Mouse (Mus musculus) intestine, embryonic 15.5 days (tissue): ENCODE results near the gene Tldc2. TPM values are rescaled to one million over a fixed set of nuclear protein-coding genes. Genes with fewer than 3 reads are reported as not detected.

Experiments used
- ATAC-seq: fragments of 200-750 bp; cut with Nextera tagmentation; 2 replicates; pipeline ENCODE4 v1.8.0; 2017; ENCODE audit warnings: moderate TSS enrichment, moderate library complexity
- H3K27ac ChIP-seq: fragments of 300-500 bp; sonication (generic); 2 replicates; pipeline ENCODE4 v1.5.1; 2015; ENCODE audit warnings: mild to moderate bottlenecking, inconsistent platforms
- H3K27me3 ChIP-seq: fragments of 300-500 bp; sonication (generic); replicated peaks from 2 replicates; pipeline ENCODE4 v1.6.1; 2015; ENCODE audit warnings: inconsistent platforms
- H3K36me3 ChIP-seq: fragments of 300-500 bp; sonication (generic); 2 replicates; pipeline ENCODE4 v1.6.1; 2015; ENCODE audit warnings: inconsistent platforms
- H3K4me1 ChIP-seq: fragments of 300-500 bp; sonication (generic); replicated peaks from 2 replicates; pipeline ENCODE4 v1.6.1; 2015; ENCODE audit warnings: inconsistent platforms
- H3K4me2 ChIP-seq: fragments of 300-500 bp; sonication (generic); replicated peaks from 2 replicates; pipeline ENCODE4 v1.6.1; 2015; ENCODE audit warnings: mild to moderate bottlenecking, inconsistent platforms
- H3K4me3 ChIP-seq: fragments of 300-500 bp; sonication (generic); replicated peaks from 2 replicates; pipeline ENCODE4 v1.5.1; 2015; ENCODE audit warnings: inconsistent platforms
- H3K9ac ChIP-seq: fragments of 300-500 bp; sonication (generic); 2 replicates; pipeline ENCODE4 v1.6.1; 2015; ENCODE audit warnings: inconsistent platforms
- H3K9me3 ChIP-seq: fragments of 300-500 bp; sonication (generic); 2 replicates; pipeline ENCODE4 v1.6.1; 2016; ENCODE audit warnings: inconsistent platforms
- WGBS: fragments of 180-500 bp; shearing (Covaris S2); methylation state at CpG from one replicate; pipeline ENCODE4 v1.1.7; 2015; 5-methylcytosine and 5-hydroxymethylcytosine counted together
- polyA plus RNA-seq: library from polyadenylated mRNA; unstranded; fragments of >200 nt; fragmentation: Nextera tagmentation; extraction: Ambion mirVana; gene quantifications from 2 replicates; pipeline ENCODE4 v1.2.1, GENCODE M21; 2015

Tldc2 gene
- polyA plus RNA-seq, 1 experiment from 2014 or later: not detected

DNA sequence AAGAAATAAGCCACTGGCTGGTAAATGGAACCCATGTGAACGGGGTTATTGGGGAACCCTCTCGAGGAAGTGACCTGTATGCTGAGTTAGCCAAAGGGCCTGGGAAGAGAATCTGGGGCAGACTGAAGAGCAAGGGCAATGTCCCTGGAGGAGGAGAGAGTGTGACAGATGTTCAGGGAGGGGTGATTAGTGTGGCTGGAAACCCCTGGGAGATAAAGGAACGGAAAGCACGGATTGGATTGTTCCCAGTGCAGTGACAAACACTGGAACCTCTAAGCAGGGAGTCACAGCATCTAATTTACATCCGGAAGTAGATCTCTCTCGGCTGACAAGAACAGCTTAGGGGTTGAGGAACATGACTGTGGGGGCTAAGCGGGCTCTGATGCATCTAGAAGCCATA lies 4.9 kb upstream of the Tldc2 start:
- WGBS: 36% methylated on average over 7 of the region's 7 CpGs

DNA sequence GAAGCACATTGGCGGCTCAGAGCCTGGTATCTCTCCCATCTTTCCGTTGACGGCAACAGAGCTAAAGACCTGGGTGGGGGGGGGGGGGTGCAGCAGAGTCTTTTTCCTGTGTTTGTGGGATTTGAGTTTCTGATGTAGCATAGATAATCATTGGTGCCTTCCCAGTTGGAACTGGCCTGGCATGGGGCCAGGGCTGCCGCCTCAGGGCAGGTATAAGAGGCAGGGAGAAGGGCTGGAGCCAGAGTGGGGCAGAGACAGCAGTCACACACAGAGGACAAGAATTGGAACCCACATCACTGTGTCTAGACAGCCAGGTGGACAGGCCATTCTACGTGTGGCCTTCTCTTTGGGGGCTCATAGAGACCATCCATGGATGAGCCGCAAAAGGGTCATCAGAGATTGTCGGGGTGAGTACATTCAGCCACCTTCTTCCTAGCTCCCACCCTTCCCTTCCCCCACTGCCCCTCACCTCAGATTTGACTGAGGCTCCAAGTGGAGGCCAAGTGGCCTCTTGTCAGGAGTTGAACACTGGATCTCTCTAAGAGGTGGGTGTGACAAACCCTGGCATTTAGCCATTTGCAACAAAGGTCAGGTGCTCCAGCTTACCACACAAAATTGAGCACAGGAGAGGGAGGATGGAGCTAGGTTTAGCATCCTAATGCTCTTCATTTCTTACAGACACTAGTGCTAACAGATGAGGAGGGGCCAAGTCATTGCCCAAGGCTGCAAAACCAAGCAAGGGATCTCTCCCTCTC lies 1.8 kb upstream of the Tldc2 start:
- ATAC-seq: no peak
- no peak overlapping the region for H3K4me2 ChIP-seq
- H3K4me1 ChIP-seq: no peaks in the 10 kb centered on the region
- no peaks in the 10 kb centered on the region for H3K27me3 ChIP-seq
- H3K27ac ChIP-seq: no peak overlapping the region
- no peak overlapping the region for H3K4me3 ChIP-seq
- no peaks in the 10 kb centered on the region for H3K9me3 ChIP-seq
- no peaks in the 10 kb centered on the region for H3K36me3 ChIP-seq
- 88% methylated on average over 7 of the region's 7 CpGs for WGBS
- H3K9ac ChIP-seq: no peak overlapping the region

More for the DNA sequence above, 4.9 kb upstream of the Tldc2 start:
- Histone ChIP-seq H3K27ac (no peak overlapping the region), H3K27me3 (no peaks in the 10 kb centered on the region), H3K36me3 (no peaks in the 10 kb centered on the region), H3K4me2 (no peak overlapping the region), H3K4me3 (no peak overlapping the region), H3K9ac (no peak overlapping the region), H3K9me3 (no peaks in the 10 kb centered on the region), H3K4me1 (peaks cover 11% of the 10 kb centered on the region)
- ATAC-seq: no peak

- no peak overlapping the region for H3K27ac ChIP-seq
- 0 out of 2 replicates have a peak, but pooled peaks cover 4% of the 10 kb centered on the region for H3K4me1 ChIP-seq
- WGBS: 76% methylated on average over 14 of the region's 14 CpGs
Observed at GRCm38 (mm10) chr2:157087536-157088317, 872 bp downstream of the Tldc2 start.

DNA sequence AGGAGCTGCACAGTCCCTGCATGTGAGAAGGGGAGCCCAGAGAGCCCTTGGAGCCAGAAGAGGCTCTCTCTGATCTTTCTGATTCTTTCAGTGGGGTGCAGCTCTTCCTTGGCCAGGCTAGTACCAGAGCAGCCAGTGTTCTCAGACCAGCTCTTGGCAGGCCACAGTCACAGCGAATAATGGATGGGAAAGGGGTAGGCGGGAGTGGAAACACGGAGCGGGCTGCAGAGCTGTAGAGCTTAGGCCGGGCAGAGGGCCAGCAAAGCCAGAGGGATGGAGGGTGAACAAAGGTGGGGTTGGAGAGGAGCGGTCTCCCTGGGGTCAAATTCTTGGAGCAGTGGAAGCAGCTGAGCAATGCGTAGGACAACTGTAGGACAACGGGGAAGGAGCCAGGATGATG lies 5.2 kb downstream of the Tldc2 start:
- no peaks in the 10 kb centered on the region for H3K27me3 ChIP-seq
- 42% methylated on average over 8 of the region's 8 CpGs for WGBS

More at GRCm38 (mm10) chr2:157087536-157088317, 872 bp downstream of the Tldc2 start:
- Histone ChIP-seq H3K27me3 (no peaks in the 10 kb centered on the region), H3K4me2 (no peak overlapping the region), H3K4me3 (no peak overlapping the region), H3K36me3 (no peaks in the 10 kb centered on the region), H3K9me3 (no peaks in the 10 kb centered on the region), H3K9ac (no peak overlapping the region)
- no peak for ATAC-seq

GRCm38 (mm10) chr2:157095005-157095755 lies 8.3 kb downstream of the Tldc2 start:
- Histone ChIP-seq H3K4me2 (no peak overlapping the region), H3K4me1 (0 out of 2 replicates have a peak, but pooled peaks cover 4% of the 10 kb centered on the region), H3K4me3 (no peak overlapping the region), H3K27me3 (no peaks in the 10 kb centered on the region), H3K9ac (no peak overlapping the region), H3K9me3 (no peaks in the 10 kb centered on the region), H3K27ac (no peak overlapping the region), H3K36me3 (no peaks in the 10 kb centered on the region; the same call in 1 of the 2 replicates)
- WGBS: 69% methylated on average over 9 of the region's 9 CpGs
- peak; percentile 69; the same call in 1 of the 2 replicates for ATAC-seq

More for the DNA sequence above, 5.2 kb downstream of the Tldc2 start:
- Histone ChIP-seq H3K4me3 (no peak overlapping the region), H3K4me1 (0 out of 2 replicates have a peak, but pooled peaks cover 4% of the 10 kb centered on the region), H3K9ac (no peak overlapping the region), H3K9me3 (no peaks in the 10 kb centered on the region), H3K36me3 (no peaks in the 10 kb centered on the region), H3K4me2 (no peak overlapping the region), H3K27ac (no peak overlapping the region)
- ATAC-seq: 0 out of 2 replicates have a peak, but pooled peaks have one; percentile 35

- no peaks in the 10 kb centered on the region for H3K4me1 ChIP-seq
- H3K9me3 ChIP-seq: no peaks in the 10 kb centered on the region
- no peak overlapping the region for H3K27ac ChIP-seq
- no peak for ATAC-seq
- no peaks in the 10 kb centered on the region for H3K27me3 ChIP-seq
- H3K4me3 ChIP-seq: no peak overlapping the region
- 77% methylated on average over 12 of the region's 12 CpGs for WGBS
- H3K9ac ChIP-seq: no peak overlapping the region
- peaks cover 8% of the 10 kb centered on the region; the same call in 1 of the 2 replicates for H3K36me3 ChIP-seq
- H3K4me2 ChIP-seq: no peak overlapping the region
Observed at GRCm38 (mm10) chr2:157099532-157100318, 12.9 kb downstream of the Tldc2 start.

- Histone ChIP-seq H3K4me1 (no peaks in the 10 kb centered on the region), H3K27me3 (no peaks in the 10 kb centered on the region), H3K36me3 (peaks cover 10% of the 10 kb centered on the region; the same call in 1 of the 2 replicates), H3K9me3 (no peaks in the 10 kb centered on the region), H3K4me2 (no peak overlapping the region), H3K4me3 (no peak overlapping the region), H3K27ac (no peak overlapping the region), H3K9ac (no peak overlapping the region)
- WGBS: 87% methylated on average over 12 of the region's 12 CpGs
- ATAC-seq: no peak
Observed at GRCm38 (mm10) chr2:157100319-157100605, 13.4 kb downstream of the Tldc2 start.

- peaks cover 10% of the 10 kb centered on the region; the same call in 1 of the 2 replicates for H3K36me3 ChIP-seq
- no peaks in the 10 kb centered on the region for H3K4me1 ChIP-seq
- no peaks in the 10 kb centered on the region for H3K27me3 ChIP-seq
- H3K4me3 ChIP-seq: no peak overlapping the region
- no peak overlapping the region for H3K4me2 ChIP-seq
- no peak for ATAC-seq
- no peak overlapping the region for H3K27ac ChIP-seq
- no peak overlapping the region for H3K9ac ChIP-seq
- WGBS: 97% methylated on average over 9 of the region's 9 CpGs
- H3K9me3 ChIP-seq: no peaks in the 10 kb centered on the region
Observed at GRCm38 (mm10) chr2:157101650-157102049, 14.8 kb downstream of the Tldc2 start.

DNA sequence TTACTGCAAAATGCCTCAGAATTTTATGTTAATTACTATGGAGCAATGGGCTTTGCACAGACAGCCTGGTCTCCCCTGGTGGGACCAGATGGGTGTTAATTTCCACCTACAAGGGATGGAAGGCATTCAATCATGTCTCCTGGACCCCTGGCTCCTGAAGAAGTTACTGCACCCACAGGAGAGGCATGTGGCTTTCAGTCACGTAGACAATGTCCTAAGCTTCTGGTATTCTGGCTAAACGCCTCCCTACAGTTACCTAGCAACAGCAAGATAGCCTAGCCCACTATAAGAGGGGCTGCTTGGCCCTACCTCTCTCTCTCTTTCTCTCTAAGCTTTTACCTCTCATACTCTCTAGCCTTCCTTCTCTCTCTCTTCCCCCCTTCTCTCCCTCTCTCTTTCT lies 15.4 kb downstream of the Tldc2 start:
- no peak for ATAC-seq
- Histone ChIP-seq H3K27me3 (no peaks in the 10 kb centered on the region), H3K4me2 (no peak overlapping the region), H3K4me3 (no peak overlapping the region), H3K36me3 (peaks cover 10% of the 10 kb centered on the region; the same call in 1 of the 2 replicates), H3K9ac (no peak overlapping the region), H3K9me3 (no peaks in the 10 kb centered on the region), H3K4me1 (no peaks in the 10 kb centered on the region), H3K27ac (no peak overlapping the region)
- 75% methylated on average over 2 of the region's 2 CpGs for WGBS

DNA sequence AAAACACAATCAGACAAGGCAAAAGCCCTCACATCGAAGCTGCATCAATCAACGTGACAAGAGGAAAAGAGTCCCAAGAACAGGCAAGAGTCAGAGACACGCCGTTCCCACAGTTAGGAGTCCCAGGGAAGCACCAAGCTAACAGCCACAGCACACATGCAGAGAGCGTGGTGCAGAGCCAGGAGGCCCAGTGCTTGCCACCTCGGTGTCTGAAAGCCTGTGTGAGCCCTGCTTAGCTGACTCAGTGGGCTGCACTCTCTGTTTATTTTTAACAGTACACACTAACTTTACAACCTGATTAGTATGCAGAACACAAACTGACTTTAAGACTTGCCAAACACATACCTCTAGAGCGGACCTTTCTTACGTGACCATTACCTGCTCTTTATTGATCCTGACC lies 17.6 kb downstream of the Tldc2 start:
- H3K36me3 ChIP-seq: peaks cover 10% of the 10 kb centered on the region; the same call in 1 of the 2 replicates
- H3K4me3 ChIP-seq: no peak overlapping the region
- no peak overlapping the region for H3K27ac ChIP-seq
- no peak overlapping the region for H3K9ac ChIP-seq
- 90% methylated on average over 8 of the region's 8 CpGs for WGBS
- no peak overlapping the region for H3K4me2 ChIP-seq
- no peaks in the 10 kb centered on the region for H3K9me3 ChIP-seq
- H3K4me1 ChIP-seq: no peaks in the 10 kb centered on the region
- H3K27me3 ChIP-seq: no peaks in the 10 kb centered on the region
- no peak for ATAC-seq

- Histone ChIP-seq H3K9me3 (no peaks in the 10 kb centered on the region), H3K4me2 (no peak overlapping the region), H3K27ac (no peak overlapping the region), H3K27me3 (no peaks in the 10 kb centered on the region), H3K4me1 (no peaks in the 10 kb centered on the region), H3K36me3 (0 out of 2 replicates have a peak, but pooled peaks cover 2% of the 10 kb centered on the region), H3K9ac (no peak overlapping the region), H3K4me3 (no peak overlapping the region)
- no peak for ATAC-seq
- WGBS: 89% methylated on average over 4 of the region's 4 CpGs
Observed at GRCm38 (mm10) chr2:157108236-157108635, 21.4 kb downstream of the Tldc2 start.
